Mouse (Mus musculus): ENCODE measurements at regions not wholly inside any gene's neighbourhood (a gene's known extent, or its start where the extent isn't known, plus 50 kb on each side); places are given as distances from the start of the nearest gene placed in this dataset.

- no peak for DNase-seq (ENCODE audit: low spot score in 2 of 2)
Measured at GRCm38 (mm10) chr7:63811816-63812215, 104.8 kb upstream of the E030018B13Rik start.

- no peak for DNase-seq (ENCODE audit: low spot score in 2 of 2)
Measured at GRCm38 (mm10) chr7:63815531-63815930, 101.1 kb upstream of the E030018B13Rik start.

- peak; percentile 55 to 58 for DNase-seq (ENCODE audit: low spot score in 2 of 2)
Measured at GRCm38 (mm10) chr7:63816056-63816941, 100.4 kb upstream of the E030018B13Rik start.

- DNase-seq (ENCODE audit: low spot score in 2 of 2), result no peak
Measured at GRCm38 (mm10) chr7:63817476-63817875, 99.2 kb upstream of the E030018B13Rik start.

GRCm38 (mm10) chr7:63818105-63818504 is 98.6 kb upstream of the E030018B13Rik start:
- DNase-seq (ENCODE audit: low spot score in 2 of 2), result no peak

- DNase-seq (ENCODE audit: low spot score in 2 of 2), result no peak
Measured at GRCm38 (mm10) chr7:63820286-63820685, 96.4 kb upstream of the E030018B13Rik start.

GRCm38 (mm10) chr7:63822001-63822400 is 94.7 kb upstream of the E030018B13Rik start:
- no peak for DNase-seq (ENCODE audit: low spot score in 2 of 2)

GRCm38 (mm10) chr7:63824009-63824408 is 92.6 kb upstream of the E030018B13Rik start:
- DNase-seq (ENCODE audit: low spot score in 2 of 2), result no peak

GRCm38 (mm10) chr7:63829362-63829920 is 87.2 kb upstream of the E030018B13Rik start:
- no peak for DNase-seq (ENCODE audit: low spot score in 2 of 2)

- no peak for DNase-seq (ENCODE audit: low spot score in 2 of 2)
Measured at GRCm38 (mm10) chr7:63833676-63834075, 83.0 kb upstream of the E030018B13Rik start.

GRCm38 (mm10) chr7:63835958-63836357 is 80.7 kb upstream of the E030018B13Rik start:
- DNase-seq (ENCODE audit: low spot score in 2 of 2), result no peak

Measured in natural killer cell, adult 2 months (primary cell).